Mouse (Mus musculus) forebrain, embryonic 10.5 days (tissue): ENCODE results near the gene Ces1b. TPM values are rescaled to one million over a fixed set of nuclear protein-coding genes. Genes with fewer than 3 reads are reported as not detected.

Source experiments
- DNase-seq: peaks from one replicate; pipeline ENCODE4 v3.0.0-alpha.2; 2017; ENCODE audit warnings: low spot score; ENCODE audit errors: extremely low spot score
- H3K27ac ChIP-seq: fragments of 300-500 bp; sonication (generic); 2 replicates; pipeline ENCODE4 v1.5.1; 2016; ENCODE audit warnings: mild to moderate bottlenecking
- H3K27me3 ChIP-seq: fragments of 300-500 bp; sonication (generic); 2 replicates; pipeline ENCODE4 v1.6.1; 2016; ENCODE audit warnings: mild to moderate bottlenecking; ENCODE audit not compliant: poor library complexity, severe bottlenecking
- H3K36me3 ChIP-seq: fragments of 300-500 bp; sonication (generic); replicated peaks from 2 replicates; pipeline ENCODE4 v1.6.1; 2016; ENCODE audit warnings: mild to moderate bottlenecking, moderate library complexity
- H3K4me1 ChIP-seq: fragments of 300-500 bp; sonication (generic); 2 replicates; pipeline ENCODE4 v1.6.1; 2016
- H3K4me3 ChIP-seq: fragments of 300-500 bp; sonication (generic); 2 replicates; pipeline ENCODE4 v1.5.1; 2016; ENCODE audit warnings: mild to moderate bottlenecking, moderate library complexity
- H3K9me3 ChIP-seq: fragments of 300-500 bp; sonication (generic); 2 replicates; pipeline ENCODE4 v1.6.1; 2016; ENCODE audit warnings: mild to moderate bottlenecking, moderate library complexity
- WGBS: fragments of 180-500 bp; shearing (Covaris S2); methylation state at CpG from one replicate; pipeline ENCODE4 v1.1.7; 2016; 5-methylcytosine and 5-hydroxymethylcytosine counted together
- polyA plus RNA-seq: library from polyadenylated mRNA; unstranded; fragments of >200 nt; fragmentation: Nextera tagmentation; extraction: Ambion mirVana; gene quantifications from 2 replicates; pipeline ENCODE4 v1.2.1, GENCODE M21; 2016

Ces1b gene
- not detected in 2 replicates for polyA plus RNA-seq

DNA sequence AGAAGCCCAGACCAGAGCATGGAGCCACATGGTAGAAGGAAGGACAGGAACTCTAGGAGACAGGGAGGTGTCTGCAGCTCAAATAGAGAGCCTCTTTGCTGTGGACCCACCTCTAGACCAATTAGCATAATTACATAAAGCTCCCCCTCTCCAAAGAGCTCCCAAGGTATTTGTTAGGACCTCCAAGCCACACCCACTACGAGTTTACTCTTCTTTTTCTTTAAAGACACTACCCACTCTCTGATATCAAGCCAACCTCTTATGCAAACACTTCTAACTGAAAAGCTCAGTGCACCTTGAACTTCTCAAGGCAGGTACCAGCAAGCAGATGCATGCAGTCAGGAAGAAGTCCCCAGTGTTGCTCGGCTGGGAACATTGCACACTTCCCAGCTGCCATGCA, at the start of gene Ces1b:
Gene Ces1b (minus strand): TSS at position 131 of the 400 bp plus-strand sequence.
- no peak for DNase-seq
- Histone ChIP-seq H3K36me3 (no peaks in the 10 kb centered on the region), H3K4me3 (no peak within 1 kb of the TSS), H3K27me3 (no peaks in the 10 kb centered on the region), H3K4me1 (no peaks in the 10 kb centered on the region), H3K27ac (no peak within 1 kb of the TSS), H3K9me3 (no peaks in the 10 kb centered on the region)
- WGBS = 77% methylated on average over 2 of the region's 2 CpGs

- no peak overlapping the region for H3K27ac ChIP-seq
Observed at GRCm38 (mm10) chr8:93126476-93126875, 46.7 kb upstream of the Ces1b start.

DNA sequence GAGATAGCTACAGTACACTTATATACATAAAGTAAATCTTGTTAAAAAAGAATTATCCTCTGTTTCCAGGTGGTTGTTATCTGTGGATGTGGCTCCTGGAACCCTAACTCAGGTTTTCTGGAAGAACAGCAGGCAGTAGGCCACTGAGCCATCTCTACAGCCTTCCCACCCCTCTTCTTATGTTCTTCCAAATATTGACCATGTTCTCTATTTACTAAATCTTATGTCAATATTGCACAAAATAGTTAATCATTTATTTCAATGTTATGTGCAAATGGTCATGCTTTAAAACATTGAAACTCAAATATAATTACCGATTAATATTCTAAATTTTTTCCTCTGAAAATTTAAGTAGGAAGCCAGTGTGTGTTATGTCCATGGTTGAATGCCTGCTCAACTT, 42.2 kb upstream of the Ces1b start:
- Histone ChIP-seq H3K27ac (no peak overlapping the region), H3K9me3 (no peaks in the 10 kb centered on the region), H3K4me3 (no peak overlapping the region), H3K4me1 (no peaks in the 10 kb centered on the region), H3K36me3 (no peaks in the 10 kb centered on the region), H3K27me3 (no peaks in the 10 kb centered on the region)
- DNase-seq = no peak
- WGBS = 98% methylated on average over 1 of the region's 1 CpGs

More at GRCm38 (mm10) chr8:93126476-93126875, 46.7 kb upstream of the Ces1b start:
- no peaks in the 10 kb centered on the region for H3K36me3 ChIP-seq
- no peaks in the 10 kb centered on the region for H3K9me3 ChIP-seq
- H3K4me3 ChIP-seq = no peak overlapping the region
- no peak for DNase-seq
- no peaks in the 10 kb centered on the region for H3K4me1 ChIP-seq
- 95% methylated on average over 2 of the region's 2 CpGs for WGBS
- H3K27me3 ChIP-seq = no peaks in the 10 kb centered on the region

DNA sequence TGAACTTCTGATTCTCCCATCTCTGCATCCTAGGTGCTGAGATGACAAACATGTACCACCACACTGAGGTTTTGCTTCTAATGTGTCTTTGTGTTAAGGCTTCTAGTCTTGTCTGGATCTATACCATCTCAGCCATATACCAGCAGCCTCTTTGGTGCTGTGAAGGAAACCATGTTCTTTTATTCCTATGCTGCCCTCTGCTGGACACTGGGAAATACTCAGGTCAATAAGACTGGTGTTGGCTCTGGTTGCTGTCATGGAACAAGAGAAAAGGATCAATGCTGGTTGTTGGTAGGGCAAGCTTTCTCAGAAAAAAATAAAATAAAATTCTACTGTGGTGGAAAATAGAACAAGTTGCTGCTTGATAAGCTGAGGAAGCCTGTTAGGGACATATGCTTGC, 15.6 kb upstream of the Ces1b start:
- Histone ChIP-seq H3K27ac (no peak overlapping the region), H3K4me3 (no peak overlapping the region), H3K4me1 (no peaks in the 10 kb centered on the region), H3K36me3 (no peaks in the 10 kb centered on the region), H3K27me3 (no peaks in the 10 kb centered on the region), H3K9me3 (no peaks in the 10 kb centered on the region)
- peak; percentile 44 for DNase-seq

DNA sequence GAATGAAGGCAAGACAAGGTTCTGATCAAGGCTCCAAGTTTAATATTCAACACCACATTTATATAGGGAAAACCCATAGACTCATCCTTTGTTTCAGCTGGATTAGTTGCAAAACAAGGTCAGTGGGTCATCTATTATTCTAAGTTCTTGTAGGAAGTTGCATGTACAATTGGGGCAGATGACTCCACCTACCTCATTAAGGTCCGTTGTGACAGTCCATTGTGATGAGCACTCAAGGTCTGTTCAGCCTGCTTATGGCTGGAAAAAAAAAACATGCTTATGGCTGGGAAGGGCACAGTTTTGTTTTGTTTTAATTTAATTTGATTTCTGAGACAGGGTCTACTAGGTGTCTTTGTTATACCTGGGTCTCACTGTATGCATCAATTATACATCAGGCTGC, 11.5 kb upstream of the Ces1b start:
- WGBS = 79% methylated on average over 1 of the region's 1 CpGs
- Histone ChIP-seq H3K27ac (no peak overlapping the region), H3K27me3 (no peaks in the 10 kb centered on the region), H3K36me3 (no peaks in the 10 kb centered on the region), H3K4me1 (peaks cover 11% of the 10 kb centered on the region), H3K4me3 (no peak overlapping the region), H3K9me3 (no peaks in the 10 kb centered on the region)
- DNase-seq = no peak

- peak overlapping the region; percentile 72 for H3K27ac ChIP-seq
Observed at GRCm38 (mm10) chr8:93088686-93089122, 8.9 kb upstream of the Ces1b start.

GRCm38 (mm10) chr8:93088193-93088592, 8.4 kb upstream of the Ces1b start:
- no peak for DNase-seq
- H3K36me3 ChIP-seq = no peaks in the 10 kb centered on the region
- H3K27me3 ChIP-seq = no peaks in the 10 kb centered on the region
- 39% methylated on average over 7 of the region's 7 CpGs for WGBS
- peak overlapping the region; percentile 24; the same call in 1 of the 2 replicates for H3K4me3 ChIP-seq
- H3K9me3 ChIP-seq = no peaks in the 10 kb centered on the region
- peaks cover 11% of the 10 kb centered on the region for H3K4me1 ChIP-seq
- peak overlapping the region; percentile 72 for H3K27ac ChIP-seq

More at GRCm38 (mm10) chr8:93088686-93089122, 8.9 kb upstream of the Ces1b start:
- WGBS = 6% methylated on average over 2 of the region's 2 CpGs
- H3K4me3 ChIP-seq = peak overlapping the region; percentile 24; the same call in 1 of the 2 replicates
- H3K27me3 ChIP-seq = no peaks in the 10 kb centered on the region
- DNase-seq = peak; percentile 40
- H3K36me3 ChIP-seq = no peaks in the 10 kb centered on the region
- no peaks in the 10 kb centered on the region for H3K9me3 ChIP-seq
- H3K4me1 ChIP-seq = peaks cover 11% of the 10 kb centered on the region

DNA sequence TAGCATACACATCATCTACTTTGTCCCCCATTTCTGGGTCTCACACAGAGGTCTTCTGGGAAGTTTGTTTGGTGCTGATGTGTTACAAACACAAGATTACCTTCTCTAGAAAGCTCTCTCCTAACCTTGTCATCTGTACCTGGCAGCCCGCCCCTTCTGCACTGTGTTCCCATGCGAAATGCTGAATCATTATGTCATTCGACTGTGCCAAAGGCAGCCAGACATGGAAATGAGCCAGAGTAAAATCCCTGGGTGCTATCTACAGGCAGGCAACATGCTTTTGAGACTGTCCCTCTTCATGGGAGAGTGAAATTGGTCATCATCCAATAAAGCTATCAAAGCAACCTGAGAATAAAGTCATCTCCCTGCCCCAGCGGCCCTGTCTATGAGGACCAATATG, 4.6 kb downstream of the Ces1b start:
- no peaks in the 10 kb centered on the region for H3K36me3 ChIP-seq
- DNase-seq = no peak
- no peak overlapping the region for H3K4me3 ChIP-seq
- no peaks in the 10 kb centered on the region for H3K27me3 ChIP-seq
- no peak overlapping the region for H3K27ac ChIP-seq
- no peaks in the 10 kb centered on the region for H3K4me1 ChIP-seq
- WGBS = 88% methylated on average over 4 of the region's 4 CpGs
- H3K9me3 ChIP-seq = no peaks in the 10 kb centered on the region

GRCm38 (mm10) chr8:93063416-93064117, 16.2 kb downstream of the Ces1b start:
- Histone ChIP-seq H3K4me1 (no peaks in the 10 kb centered on the region), H3K9me3 (no peaks in the 10 kb centered on the region), H3K4me3 (no peak overlapping the region), H3K36me3 (no peaks in the 10 kb centered on the region), H3K27me3 (no peaks in the 10 kb centered on the region), H3K27ac (no peak overlapping the region)
- no peak for DNase-seq
- 80% methylated on average over 3 of the region's 3 CpGs for WGBS

GRCm38 (mm10) chr8:93059185-93059584, 20.6 kb downstream of the Ces1b start:
- DNase-seq = peak; percentile 58
- H3K4me3 ChIP-seq = no peak overlapping the region
- WGBS = 13% methylated on average over 2 of the region's 2 CpGs
- H3K36me3 ChIP-seq = no peaks in the 10 kb centered on the region
- H3K4me1 ChIP-seq = 0 out of 2 replicates have a peak, but pooled peaks cover 3% of the 10 kb centered on the region
- H3K27me3 ChIP-seq = no peaks in the 10 kb centered on the region
- no peak overlapping the region for H3K27ac ChIP-seq
- H3K9me3 ChIP-seq = no peaks in the 10 kb centered on the region

- DNase-seq = no peak
- WGBS = 70% methylated on average over 2 of the region's 2 CpGs
Observed at GRCm38 (mm10) chr8:93055238-93055637, 24.6 kb downstream of the Ces1b start.

DNA sequence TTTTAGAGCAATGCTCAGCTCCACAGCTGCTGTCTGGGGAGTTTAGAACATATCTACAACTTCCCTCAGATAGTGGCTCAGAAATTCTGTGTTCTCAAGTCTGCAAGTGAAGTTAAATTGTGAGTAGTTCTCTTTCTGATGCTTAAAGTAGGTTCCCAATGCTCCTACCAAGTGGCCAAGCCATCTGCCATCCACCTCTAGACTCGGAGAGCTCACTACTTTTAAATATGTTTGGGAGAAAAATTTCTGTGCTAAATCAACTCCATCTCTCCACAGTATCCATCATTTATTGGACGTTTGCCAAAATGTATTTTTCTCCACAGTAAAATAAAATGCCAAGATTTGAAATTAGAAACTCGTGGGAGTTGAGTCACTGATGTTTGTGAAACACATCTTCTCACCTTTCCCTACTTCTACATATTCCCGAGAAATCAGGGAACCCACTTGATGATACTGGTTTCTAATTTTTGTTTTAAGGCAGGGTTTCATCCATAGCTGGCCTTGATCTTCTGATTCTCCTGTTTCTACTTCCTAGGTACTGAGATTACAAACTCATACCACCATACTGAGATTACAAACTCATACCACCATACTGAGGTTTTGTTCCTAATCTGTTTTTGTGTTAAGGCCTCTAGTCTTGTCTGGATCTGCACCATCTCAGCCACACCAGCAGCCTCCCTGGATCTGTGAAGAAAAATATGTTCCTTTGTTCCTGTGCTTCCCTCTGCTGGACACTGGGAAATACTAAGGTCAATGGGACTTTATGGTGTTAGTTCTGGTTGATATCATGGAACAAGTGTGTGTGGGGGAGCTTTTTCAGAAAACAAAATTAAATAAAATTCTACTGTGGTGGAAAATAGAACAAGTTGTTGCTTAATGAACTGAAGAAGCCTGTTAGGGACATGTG, 31.1 kb downstream of the Ces1b start:
- Histone ChIP-seq H3K4me1 (no peaks in the 10 kb centered on the region), H3K36me3 (no peaks in the 10 kb centered on the region), H3K27me3 (no peaks in the 10 kb centered on the region), H3K9me3 (no peaks in the 10 kb centered on the region), H3K27ac (no peak overlapping the region), H3K4me3 (no peak overlapping the region)
- no peak for DNase-seq
- 79% methylated on average over 4 of the region's 4 CpGs for WGBS

More at GRCm38 (mm10) chr8:93055238-93055637, 24.6 kb downstream of the Ces1b start:
- no peak overlapping the region for H3K27ac ChIP-seq
- no peaks in the 10 kb centered on the region for H3K27me3 ChIP-seq
- no peaks in the 10 kb centered on the region for H3K9me3 ChIP-seq
- no peak overlapping the region for H3K4me3 ChIP-seq
- H3K36me3 ChIP-seq = no peaks in the 10 kb centered on the region
- H3K4me1 ChIP-seq = 0 out of 2 replicates have a peak, but pooled peaks cover 3% of the 10 kb centered on the region

- no peak for DNase-seq
- H3K36me3 ChIP-seq = no peaks in the 10 kb centered on the region
- 63% methylated on average over 3 of the region's 3 CpGs for WGBS
- H3K9me3 ChIP-seq = no peaks in the 10 kb centered on the region
- H3K27ac ChIP-seq = no peak within 1 kb of the TSS
- no peaks in the 10 kb centered on the region for H3K4me1 ChIP-seq
- H3K4me3 ChIP-seq = no peak within 1 kb of the TSS
- no peaks in the 10 kb centered on the region for H3K27me3 ChIP-seq
Observed at GRCm38 (mm10) chr8:93048092-93048491, 31.7 kb downstream of the Ces1b start, which contains the start of gene Ces1a. Gene Ces1a, minus strand, starts transcription at chr8:93048192.
